Mouse (Mus musculus) layer of hippocampus, adult 9-11 months (tissue): ENCODE measurements around the gene Col7a1.
A peak's percentile ranks its signal among the peaks of the same experiment; 100 is the strongest.

Experiments
- DNase-seq: peaks from one replicate; pipeline ENCODE4 v3.0.0; 2022

Col7a1 gene

DNA sequence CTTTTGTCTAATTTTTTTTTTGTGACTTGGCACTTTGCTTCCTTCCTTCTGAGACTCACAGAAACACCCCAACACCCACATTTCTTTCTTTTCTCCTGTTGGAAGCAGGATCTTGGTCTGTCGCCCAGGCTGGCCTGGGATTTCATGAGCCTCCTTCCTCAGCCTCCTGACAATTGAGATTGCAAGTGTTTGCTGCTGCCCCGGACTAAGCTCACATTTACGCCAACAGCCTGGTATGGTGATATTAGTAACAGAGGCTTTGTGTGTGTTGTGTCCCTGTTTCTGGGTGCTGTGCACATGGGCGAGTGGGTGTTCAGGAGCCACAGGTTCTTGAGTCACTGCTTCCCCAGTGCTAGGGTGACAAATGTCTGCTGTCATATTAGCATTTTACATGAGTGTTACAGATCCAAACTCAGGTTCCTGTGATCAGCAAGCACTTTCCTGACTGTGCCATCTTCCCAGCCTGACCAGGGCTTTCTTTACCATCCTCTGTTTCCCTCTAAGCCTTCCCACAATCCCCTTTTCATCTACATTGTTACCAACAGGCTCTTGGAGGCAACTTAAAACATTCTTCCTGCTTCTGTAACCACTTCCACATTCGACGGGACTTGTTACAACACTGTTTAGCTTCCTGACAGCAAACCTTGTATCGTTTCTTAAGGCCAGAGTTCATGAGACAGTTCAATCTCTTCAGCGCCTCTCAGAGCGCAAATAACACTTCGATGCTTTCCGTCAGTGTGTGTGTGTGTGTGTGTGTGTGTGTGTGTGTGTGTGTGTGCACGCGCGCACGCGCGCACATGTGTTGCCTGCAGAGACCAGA, 69.7 kb downstream of the Col7a1 start:
- DNase-seq = peak; percentile 66

DNA sequence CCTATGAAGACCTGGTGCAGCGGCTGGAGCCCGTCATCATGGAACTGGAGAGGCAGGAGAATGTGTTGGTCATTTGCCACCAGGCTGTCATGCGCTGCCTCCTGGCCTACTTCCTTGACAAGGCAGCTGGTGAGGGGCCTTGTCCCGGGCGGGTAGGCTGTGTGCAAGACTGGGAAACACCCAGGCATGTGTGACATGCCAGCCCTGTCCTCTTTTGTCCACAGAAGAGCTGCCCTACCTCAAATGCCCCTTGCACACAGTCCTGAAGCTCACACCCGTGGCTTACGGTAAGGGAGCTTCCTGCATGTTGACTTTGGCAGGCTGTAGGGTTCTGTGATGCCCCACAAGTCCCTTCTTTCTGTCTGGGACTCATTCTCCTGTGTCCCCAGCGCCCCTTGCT, 74.1 kb downstream of the Col7a1 start:
- no peak for DNase-seq

DNA sequence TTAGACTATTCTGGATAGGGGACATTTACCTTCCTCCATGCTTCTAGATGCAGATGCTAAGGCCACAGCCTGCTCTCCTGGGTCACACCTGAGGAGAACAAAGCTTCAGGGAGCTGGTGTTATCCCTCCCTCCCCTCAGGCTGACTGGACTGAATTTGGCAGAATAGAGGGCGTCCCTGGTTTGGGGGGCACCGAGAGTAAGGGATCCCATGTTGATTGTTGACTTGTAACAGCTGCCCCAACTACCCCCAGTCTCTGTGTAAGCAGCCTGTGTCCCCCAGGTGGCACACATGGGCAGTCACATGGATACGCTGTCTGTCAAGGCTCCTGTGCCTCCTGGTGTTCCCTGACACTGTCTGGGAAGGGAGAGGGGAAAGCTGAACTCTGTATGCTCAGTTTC, 75.0 kb downstream of the Col7a1 start:
- DNase-seq = no peak

DNA sequence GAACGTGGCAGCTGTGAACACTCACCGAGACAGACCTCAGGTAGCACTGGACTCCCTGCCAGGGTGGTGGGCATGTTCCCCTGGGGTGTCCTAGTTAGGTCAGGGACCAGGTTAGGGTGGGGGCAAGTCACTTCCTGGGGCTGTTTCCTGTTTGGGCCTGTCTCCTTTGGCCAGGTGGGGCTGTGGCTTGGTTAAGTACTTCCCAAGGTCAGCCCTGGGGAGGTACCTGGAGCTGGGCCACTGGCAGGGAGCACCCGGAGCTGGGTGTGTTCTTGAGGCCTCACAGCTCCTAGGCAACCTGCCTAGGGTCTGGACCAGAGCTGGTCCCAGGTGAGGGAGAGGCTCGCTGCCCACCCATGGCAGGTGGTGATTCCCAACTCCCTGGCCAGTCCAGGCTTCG, 75.5 kb downstream of the Col7a1 start:
- DNase-seq = no peak

DNA sequence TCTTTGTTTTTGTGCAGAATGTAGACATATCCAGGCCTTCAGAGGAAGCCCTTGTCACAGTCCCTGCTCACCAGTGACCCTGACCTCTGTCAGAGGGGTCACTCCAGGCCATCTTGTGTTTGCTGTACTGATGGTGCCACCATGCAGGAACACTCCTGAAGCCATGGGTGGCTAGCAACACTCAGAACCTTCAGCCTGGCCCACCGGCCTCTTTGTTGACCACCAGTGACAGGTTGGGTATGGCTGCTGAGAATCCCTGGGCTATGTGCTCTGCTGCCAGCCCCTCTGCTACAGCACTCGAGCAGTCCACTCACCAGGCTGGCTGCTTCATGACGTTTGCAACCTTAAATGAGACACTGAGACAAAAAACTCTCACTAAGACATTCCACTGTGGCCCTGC, 76.9 kb downstream of the Col7a1 start:
- no peak for DNase-seq

DNA sequence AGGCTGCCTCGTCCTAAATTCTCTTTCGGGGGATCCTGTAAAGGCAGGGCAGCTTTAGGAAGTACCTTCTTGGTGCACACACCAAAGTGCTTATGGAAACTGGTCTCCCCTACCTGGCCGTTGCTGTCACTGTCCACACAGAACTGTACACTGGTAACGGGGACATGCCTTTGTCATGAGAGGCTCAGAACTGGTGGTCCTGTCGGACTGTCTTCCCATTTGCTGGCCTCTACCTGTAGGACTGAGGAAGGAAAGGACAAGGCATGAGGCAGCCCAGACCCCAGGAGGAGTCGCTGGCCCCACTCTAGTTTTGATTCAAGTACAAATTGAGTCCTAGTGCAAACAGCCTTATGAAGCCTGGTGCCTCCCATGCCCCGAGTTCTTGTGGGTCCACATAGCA, 77.6 kb downstream of the Col7a1 start:
- DNase-seq = no peak

DNA sequence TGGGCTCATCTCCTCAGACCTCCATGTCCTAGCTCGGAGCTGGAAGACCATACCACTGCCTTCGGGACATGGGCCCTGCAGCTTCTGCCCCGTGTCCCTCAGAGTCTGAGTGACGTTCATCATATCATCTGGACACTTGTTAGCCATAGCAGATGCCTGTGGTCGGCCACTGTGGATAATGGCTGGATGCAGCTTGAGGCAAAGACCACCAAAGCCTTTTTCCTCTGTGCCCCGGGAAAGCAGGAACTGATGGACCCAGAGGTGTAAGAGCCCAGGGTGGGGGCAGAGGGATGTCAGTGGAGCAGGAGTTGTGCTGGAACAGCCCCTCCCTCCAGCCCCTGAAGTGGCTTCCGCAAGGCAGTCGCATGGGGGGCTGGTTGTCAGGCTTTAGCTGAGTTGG, 78.3 kb downstream of the Col7a1 start:
- DNase-seq = no peak

DNA sequence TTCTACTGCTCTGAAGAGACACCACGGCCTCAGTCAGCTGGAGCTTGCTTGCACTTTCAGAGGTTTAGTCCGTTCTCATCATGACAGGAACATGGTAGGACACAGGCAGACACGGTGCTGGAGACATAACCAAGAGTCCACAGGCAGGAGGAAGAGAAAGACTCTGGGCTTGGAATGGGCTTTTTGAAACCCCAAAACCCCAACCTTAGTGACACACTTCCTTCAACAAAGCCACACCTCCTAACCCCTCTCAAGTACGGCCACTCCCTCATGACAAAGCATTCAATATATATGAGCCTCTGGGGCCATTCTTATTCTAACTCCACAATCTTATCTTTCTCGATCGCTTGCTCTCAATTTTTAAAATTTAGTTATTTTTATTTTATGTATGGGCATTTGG, 79.0 kb downstream of the Col7a1 start:
- no peak for DNase-seq
